Mouse (Mus musculus) forebrain, embryonic 11.5 days (tissue): Measurements from ENCODE around the gene Gprc5c. TPM values are rescaled to one million over a fixed set of nuclear protein-coding genes. Genes with fewer than 3 reads are reported as not detected.
A peak's percentile ranks its signal among the peaks of the same experiment; 100 is the strongest.

Experiments used
- ATAC-seq: fragments of 200-750 bp; cut with Nextera tagmentation; replicated peaks from 2 replicates; pipeline ENCODE4 v1.8.0; 2017; ENCODE audit warnings: moderate TSS enrichment; ENCODE audit not compliant: low FRiP score
- DNase-seq: peaks from one replicate; pipeline ENCODE4 v3.0.0-alpha.2; 2017; ENCODE audit warnings: low spot score
- H3K27ac ChIP-seq: fragments of 300-500 bp; sonication (generic); 2 replicates; pipeline ENCODE4 v1.5.1; 2014; ENCODE audit warnings: low read depth, low read length
- H3K27me3 ChIP-seq: fragments of 300-500 bp; sonication (generic); 2 replicates; pipeline ENCODE4 v1.6.1; 2014; ENCODE audit warnings: mild to moderate bottlenecking, low read length, mixed read lengths; ENCODE audit not compliant: control insufficient read depth, insufficient read depth
- H3K36me3 ChIP-seq: fragments of 300-500 bp; sonication (generic); 2 replicates; pipeline ENCODE4 v1.6.1; 2014; ENCODE audit warnings: mild to moderate bottlenecking, low read length, moderate library complexity, mixed read lengths; ENCODE audit not compliant: control insufficient read depth, insufficient read depth
- H3K4me1 ChIP-seq: fragments of 300-500 bp; sonication (generic); replicated peaks from 2 replicates; pipeline ENCODE4 v1.6.1; 2014; ENCODE audit warnings: low read length, mixed read lengths; ENCODE audit not compliant: control insufficient read depth, insufficient read depth
- H3K4me2 ChIP-seq: fragments of 300-500 bp; sonication (generic); 2 replicates; pipeline ENCODE4 v1.6.1; 2014; ENCODE audit warnings: low read depth, mild to moderate bottlenecking, low read length, moderate library complexity, mixed read lengths; ENCODE audit not compliant: severe bottlenecking
- H3K4me3 ChIP-seq: fragments of 300-500 bp; sonication (generic); 2 replicates; pipeline ENCODE4 v1.5.1; 2014; ENCODE audit warnings: low read depth, low read length
- H3K9ac ChIP-seq: fragments of 300-500 bp; sonication (generic); 2 replicates; pipeline ENCODE4 v1.6.1; 2014; ENCODE audit warnings: low read length
- H3K9me3 ChIP-seq: fragments of 300-500 bp; sonication (generic); 2 replicates; pipeline ENCODE4 v1.6.1; 2016; ENCODE audit warnings: low read length, mixed read lengths; ENCODE audit not compliant: control insufficient read depth
- WGBS: fragments of 180-500 bp; shearing (Covaris S2); extraction: QIAGEN DNeasy Blood & Tissue Kit; methylation state at CpG from one replicate; pipeline ENCODE4 v1.1.7; 2014; 5-methylcytosine and 5-hydroxymethylcytosine counted together
- polyA plus RNA-seq: library from polyadenylated mRNA; unstranded; fragments of >200 nt; fragmentation: Nextera tagmentation; extraction: Ambion mirVana; gene quantifications from 2 replicates; pipeline ENCODE4 v1.2.1, GENCODE M21; 2014

The Gprc5c gene
- polyA plus RNA-seq, 1 experiment from 2014 or later, result 14.1 TPM

DNA sequence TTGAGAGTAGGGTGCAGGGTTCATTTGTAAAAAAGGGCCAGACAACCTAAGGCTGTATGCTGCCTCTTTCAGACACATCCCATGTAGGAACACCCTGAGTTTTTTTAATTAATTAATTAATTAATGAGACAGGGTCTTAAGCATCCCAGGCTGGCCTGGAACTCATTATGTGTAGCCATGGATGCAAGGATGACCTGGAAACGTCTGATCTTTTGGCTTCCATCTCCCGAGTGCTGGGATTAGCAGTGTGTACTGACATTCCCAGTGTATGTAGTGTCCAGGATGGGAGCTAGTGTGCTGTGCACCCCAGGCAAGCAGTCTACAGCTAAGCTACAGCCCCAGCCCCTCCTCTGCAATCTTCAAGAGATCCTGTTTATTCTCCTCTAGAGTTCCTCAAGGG lies 25.7 kb downstream of the Gprc5c start:
- no peak overlapping the region for H3K4me2 ChIP-seq
- no peak for DNase-seq
- H3K9ac ChIP-seq, result no peak overlapping the region
- no peaks in the 10 kb centered on the region for H3K9me3 ChIP-seq
- no peak overlapping the region for H3K4me3 ChIP-seq
- peaks cover 14% of the 10 kb centered on the region for H3K4me1 ChIP-seq
- no peaks in the 10 kb centered on the region for H3K36me3 ChIP-seq
- H3K27ac ChIP-seq, result no peak overlapping the region
- no peak for ATAC-seq
- WGBS, result 33% methylated on average over 2 of the region's 2 CpGs
- no peaks in the 10 kb centered on the region for H3K27me3 ChIP-seq

DNA sequence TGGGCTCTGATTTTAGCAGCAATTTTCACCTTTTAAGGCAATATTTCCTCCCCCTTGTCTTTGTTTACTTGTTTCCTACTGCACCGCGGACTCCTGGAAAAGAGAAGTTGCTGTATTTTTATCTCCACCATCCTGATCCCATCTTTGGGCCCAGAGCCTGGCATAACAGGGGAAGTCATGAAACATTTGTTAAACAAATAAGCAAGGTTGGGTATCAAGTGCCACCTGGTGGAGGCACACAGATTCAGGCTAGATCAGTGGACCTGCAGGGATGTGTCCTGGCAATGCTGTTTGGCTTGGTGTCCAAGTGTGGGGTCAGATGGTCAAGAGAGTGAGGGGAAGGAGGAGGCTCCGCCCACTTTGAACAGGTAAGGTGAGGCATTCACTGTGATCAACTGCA lies 26.2 kb downstream of the Gprc5c start:
- no peaks in the 10 kb centered on the region for H3K9me3 ChIP-seq
- no peaks in the 10 kb centered on the region for H3K27me3 ChIP-seq
- ATAC-seq, result no peak
- peaks cover 14% of the 10 kb centered on the region for H3K4me1 ChIP-seq
- 74% methylated on average over 3 of the region's 3 CpGs for WGBS
- no peak overlapping the region for H3K27ac ChIP-seq
- no peak overlapping the region for H3K4me3 ChIP-seq
- peak; percentile 64 for DNase-seq
- no peak overlapping the region for H3K9ac ChIP-seq
- no peaks in the 10 kb centered on the region for H3K36me3 ChIP-seq
- no peak overlapping the region for H3K4me2 ChIP-seq

DNA sequence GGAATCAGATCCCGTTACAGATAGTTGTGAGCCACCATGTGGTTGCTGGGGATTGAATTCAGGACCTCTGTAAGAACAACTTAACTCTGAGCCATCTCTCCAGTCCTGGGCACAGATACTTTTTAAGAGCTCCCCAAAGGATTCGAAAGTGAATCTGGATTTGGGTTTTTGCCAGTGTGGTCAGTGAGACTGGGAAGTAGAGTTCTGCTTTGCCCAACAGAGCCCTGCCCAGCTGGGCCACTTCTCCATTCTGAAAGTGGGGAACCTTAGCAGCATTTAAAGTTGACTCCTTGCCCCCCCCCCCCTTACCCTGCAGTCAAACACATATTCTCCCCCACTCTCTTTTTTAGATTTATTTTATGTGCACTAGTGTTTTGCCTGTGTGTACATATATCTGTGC lies 28.7 kb downstream of the Gprc5c start:
- H3K9ac ChIP-seq, result no peak overlapping the region
- 0 out of 2 replicates have a peak, but pooled peaks cover 2% of the 10 kb centered on the region for H3K4me1 ChIP-seq
- H3K9me3 ChIP-seq, result no peaks in the 10 kb centered on the region
- no peaks in the 10 kb centered on the region for H3K27me3 ChIP-seq
- H3K27ac ChIP-seq, result no peak overlapping the region
- H3K4me3 ChIP-seq, result no peak overlapping the region
- 83% methylated on average over 2 of the region's 2 CpGs for WGBS
- H3K36me3 ChIP-seq, result no peaks in the 10 kb centered on the region
- DNase-seq (no peak), ATAC-seq (no peak)
- H3K4me2 ChIP-seq, result no peak overlapping the region

DNA sequence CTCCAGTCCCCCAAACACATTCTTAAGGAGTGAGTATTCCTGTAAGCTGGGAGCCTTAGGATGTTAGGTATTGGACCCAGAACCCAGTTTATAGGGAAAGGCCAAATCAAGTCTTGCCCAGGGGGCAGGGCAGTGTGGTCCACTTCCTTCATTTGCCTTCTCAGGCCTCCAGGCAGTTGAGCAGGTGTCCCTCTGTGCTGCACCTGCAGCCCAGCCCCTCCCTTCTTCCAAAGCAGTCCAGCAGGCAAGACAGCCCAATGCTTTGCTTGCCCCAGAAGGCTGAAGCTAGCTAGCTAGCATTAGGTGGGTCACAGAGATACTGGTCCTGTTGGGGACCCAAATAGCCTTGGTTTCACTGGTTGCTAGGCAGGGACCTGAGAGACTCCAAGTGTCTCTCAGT lies 29.2 kb downstream of the Gprc5c start:
- no peak overlapping the region for H3K4me3 ChIP-seq
- H3K27me3 ChIP-seq, result no peaks in the 10 kb centered on the region
- H3K9ac ChIP-seq, result no peak overlapping the region
- no peaks in the 10 kb centered on the region for H3K4me1 ChIP-seq
- no peak overlapping the region for H3K27ac ChIP-seq
- ATAC-seq, result no peak
- no peaks in the 10 kb centered on the region for H3K9me3 ChIP-seq
- H3K36me3 ChIP-seq, result no peaks in the 10 kb centered on the region
- no peak overlapping the region for H3K4me2 ChIP-seq
- no peak for DNase-seq

DNA sequence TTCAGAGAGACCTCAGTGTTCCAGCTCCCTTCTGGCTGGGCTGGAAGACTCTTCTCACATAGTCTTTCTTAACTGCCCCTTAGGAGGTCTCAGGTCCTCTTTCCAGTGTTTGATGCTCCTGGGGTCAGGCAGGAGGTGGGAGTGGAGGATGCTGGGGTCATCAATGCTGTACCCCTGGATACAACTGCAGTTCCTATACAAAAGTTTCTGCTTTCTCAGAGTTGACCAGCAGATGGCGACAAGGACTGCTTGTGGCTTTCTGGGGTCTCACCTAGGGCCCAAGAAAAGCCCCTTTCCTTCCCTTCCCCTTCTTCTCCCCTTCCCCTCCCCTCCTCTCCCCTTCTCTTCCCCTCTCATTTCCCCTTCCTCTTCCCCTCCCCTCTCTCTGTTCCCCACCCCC lies 29.6 kb downstream of the Gprc5c start:
- WGBS, result 0% methylated on average over 1 of the region's 1 CpGs

DNA sequence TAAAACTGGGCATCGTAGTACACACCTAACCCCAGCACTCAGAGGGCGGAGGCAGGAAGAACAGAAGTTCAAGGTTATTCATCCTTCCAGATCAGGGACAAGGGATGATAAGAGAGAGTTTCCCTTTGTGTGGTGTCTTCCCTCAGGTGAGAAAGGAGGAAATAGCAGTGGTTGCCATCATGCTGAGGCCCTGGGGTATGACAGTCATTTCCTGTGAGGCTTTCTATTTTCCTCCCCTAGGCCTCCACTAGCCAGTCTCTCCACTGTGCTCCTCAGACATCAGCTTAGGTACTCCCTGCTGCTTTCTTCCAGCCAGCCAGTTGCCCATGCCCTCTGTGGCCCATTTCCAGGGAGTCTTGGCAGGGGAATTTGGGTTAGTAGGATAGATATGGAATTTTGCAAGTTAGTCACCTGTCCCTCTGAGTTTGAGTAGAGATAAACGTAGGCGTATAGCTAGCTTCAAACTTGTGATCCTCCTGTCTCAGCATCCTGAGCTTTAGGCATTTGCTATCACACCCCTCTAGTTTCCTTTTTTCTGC lies 32.4 kb downstream of the Gprc5c start:
- Histone ChIP-seq H3K4me2 (no peak overlapping the region), H3K4me3 (no peak overlapping the region), H3K9me3 (no peaks in the 10 kb centered on the region), H3K27me3 (no peaks in the 10 kb centered on the region), H3K4me1 (no peaks in the 10 kb centered on the region), H3K9ac (no peak overlapping the region), H3K27ac (no peak overlapping the region), H3K36me3 (no peaks in the 10 kb centered on the region)
- DNase-seq (no peak), ATAC-seq (no peak)
- WGBS, result 92% methylated on average over 4 of the region's 4 CpGs

More for the DNA sequence above, 29.6 kb downstream of the Gprc5c start:
- Histone ChIP-seq H3K9ac (no peak overlapping the region), H3K36me3 (no peaks in the 10 kb centered on the region), H3K27me3 (no peaks in the 10 kb centered on the region), H3K4me3 (no peak overlapping the region), H3K9me3 (no peaks in the 10 kb centered on the region), H3K4me2 (no peak overlapping the region), H3K4me1 (no peaks in the 10 kb centered on the region), H3K27ac (no peak overlapping the region)
- ATAC-seq, result no peak
- peak; percentile 62 for DNase-seq

DNA sequence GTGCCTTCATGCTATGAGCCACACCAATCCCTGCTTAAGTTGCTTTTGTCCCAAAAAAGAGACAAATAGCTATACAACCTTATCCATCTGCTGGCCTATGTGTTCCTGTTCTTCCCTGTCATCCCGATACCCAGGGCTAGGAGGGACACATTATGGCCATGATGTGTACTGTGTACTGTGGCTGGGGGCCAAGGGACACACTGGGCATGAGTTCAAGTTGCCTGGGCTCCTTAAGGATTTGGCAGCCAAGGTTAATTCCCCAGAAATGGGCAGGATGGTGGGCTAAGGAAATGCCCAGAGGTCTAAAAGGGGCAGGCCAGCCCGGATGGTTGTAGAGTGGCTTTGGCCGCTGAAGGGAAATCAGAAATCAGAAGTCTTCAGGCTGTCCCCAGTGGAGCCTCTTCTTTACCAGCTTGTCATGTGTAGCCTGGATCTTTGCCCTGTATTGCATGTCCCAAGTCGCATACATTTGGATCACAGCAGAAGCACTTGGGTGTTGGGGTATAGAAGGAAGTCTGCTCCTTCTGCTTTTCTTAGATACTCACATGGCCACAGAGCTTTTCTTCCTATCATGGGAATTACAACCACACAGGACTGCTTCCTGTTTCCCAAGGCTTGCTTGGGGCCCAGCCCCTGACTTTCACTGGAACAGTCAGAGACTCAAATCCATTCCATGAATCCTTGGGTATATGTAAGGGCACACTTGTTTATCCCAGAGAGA lies 33.6 kb downstream of the Gprc5c start:
- no peaks in the 10 kb centered on the region for H3K27me3 ChIP-seq
- DNase-seq, result no peak
- H3K4me3 ChIP-seq, result no peak overlapping the region
- no peak overlapping the region for H3K4me2 ChIP-seq
- WGBS, result 88% methylated on average over 4 of the region's 4 CpGs
- ATAC-seq, result no peak
- no peak overlapping the region for H3K9ac ChIP-seq
- no peak overlapping the region for H3K27ac ChIP-seq
- no peaks in the 10 kb centered on the region for H3K4me1 ChIP-seq
- H3K36me3 ChIP-seq, result no peaks in the 10 kb centered on the region
- H3K9me3 ChIP-seq, result no peaks in the 10 kb centered on the region

DNA sequence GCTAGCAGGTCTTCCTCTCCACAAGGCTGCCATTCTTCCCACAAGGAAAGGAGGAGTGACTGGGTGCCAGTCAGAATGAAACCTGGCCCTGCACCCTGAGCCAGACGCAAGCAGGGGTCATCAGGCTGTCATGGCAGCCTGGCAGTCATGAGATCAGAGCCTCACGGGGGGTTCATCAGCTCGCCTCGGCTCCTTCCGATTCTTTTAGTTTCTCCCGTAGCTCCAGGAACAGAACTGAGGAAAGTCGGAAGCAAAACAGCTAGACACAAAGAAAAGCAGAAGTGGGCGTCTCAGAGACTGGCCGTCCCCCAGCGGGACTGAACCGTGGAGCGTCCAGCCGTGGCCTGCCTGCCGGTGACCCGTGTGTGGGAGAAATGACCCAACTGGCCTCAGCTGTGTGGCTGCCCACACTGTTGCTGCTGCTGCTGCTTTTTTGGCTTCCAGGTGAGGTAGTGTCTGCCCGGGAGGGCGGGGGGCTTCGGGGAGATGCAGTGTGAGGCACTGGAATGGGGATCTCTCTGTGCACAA lies 39.1 kb downstream of the Gprc5c start, which contains the start of gene Cd300a:
TSS of gene Cd300a (plus strand) at position 51 of the 528 bp plus-strand sequence.
- H3K4me1 ChIP-seq, result no peaks in the 10 kb centered on the region
- H3K4me3 ChIP-seq, result no peak within 1 kb of the TSS
- DNase-seq (no peak), ATAC-seq (no peak)
- no peaks in the 10 kb centered on the region for H3K36me3 ChIP-seq
- no peaks in the 10 kb centered on the region for H3K9me3 ChIP-seq
- no peaks in the 10 kb centered on the region for H3K27me3 ChIP-seq
- no peak within 1 kb of the TSS for H3K27ac ChIP-seq
- WGBS, result 70% methylated on average over 18 of the region's 18 CpGs
- no peak within 1 kb of the TSS for H3K9ac ChIP-seq
- no peak within 1 kb of the TSS for H3K4me2 ChIP-seq

DNA sequence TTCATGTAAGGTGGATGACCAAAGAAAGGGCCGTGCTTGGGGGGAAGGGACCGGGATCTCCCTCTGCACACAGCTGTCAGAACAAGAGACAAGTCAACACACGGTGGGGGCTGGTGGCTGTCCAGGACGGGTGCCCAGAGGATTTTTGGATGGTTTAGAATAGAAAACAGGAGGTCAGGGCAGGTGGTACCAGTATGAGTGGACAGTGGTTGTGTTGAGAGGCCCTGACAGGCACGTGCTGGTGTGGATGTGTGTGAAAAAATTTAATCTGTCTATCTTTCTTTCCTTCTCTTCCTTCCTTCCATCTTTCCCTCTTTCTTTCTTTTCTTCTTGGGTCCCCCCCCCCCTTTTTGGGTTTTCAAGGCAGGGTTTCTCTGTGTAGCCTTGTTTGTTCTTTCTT lies 39.6 kb downstream of the Gprc5c start:
- Histone ChIP-seq H3K27me3 (no peaks in the 10 kb centered on the region), H3K4me3 (no peak overlapping the region), H3K4me1 (no peaks in the 10 kb centered on the region), H3K9me3 (no peaks in the 10 kb centered on the region), H3K36me3 (no peaks in the 10 kb centered on the region), H3K27ac (no peak overlapping the region), H3K9ac (no peak overlapping the region), H3K4me2 (no peak overlapping the region)
- DNase-seq (no peak), ATAC-seq (no peak)
- 61% methylated on average over 5 of the region's 5 CpGs for WGBS
